Mouse (Mus musculus) heart, postnatal 0 days (tissue): ENCODE measurements around the gene Hsp90ab1.

Experiments used
- CTCF ChIP-seq: IDR thresholded peaks from 2 replicates; pipeline ENCODE4 v1.5.1; 2016; ENCODE audit warnings: antibody characterized with exemption, control low read depth, low read depth
- EP300 ChIP-seq: IDR thresholded peaks from 2 replicates; pipeline ENCODE4 v1.6.1; 2016; ENCODE audit warnings: antibody characterized with exemption, low read depth

- TF ChIP-seq CTCF (no peak), EP300 (no peak)
These were observed 6.5 kb upstream of the Hsp90ab1 start for GRCm38 (mm10) chr17:45579554-45579953.
